Mouse (Mus musculus) erythroblast, embryonic 14.5 days (primary cell): ENCODE measurements around the gene Pde10a.

Experiments
- GATA1 ChIP-seq: IDR thresholded peaks from 2 replicates; pipeline ENCODE4 v1.6.1; 2012; ENCODE audit warnings: low read length, inconsistent platforms, mixed read lengths
- TAL1 ChIP-seq: IDR thresholded peaks from 3 replicates; pipeline ENCODE4 v1.6.1; 2012; ENCODE audit warnings: low read length, inconsistent platforms, mixed read lengths

GRCm38 (mm10) chr17:8487824-8488223, 37.3 kb upstream of the Pde10a start:
- TF ChIP-seq GATA1 (no peak), TAL1 (no peak)
